Mouse (Mus musculus) yolk sac, embryonic 10.5 days (tissue): ENCODE measurements around the gene Fap.

Source experiments
- DNase-seq: peaks from one replicate; pipeline ENCODE4 v3.0.0-alpha.2; 2017; ENCODE audit warnings: low spot score

The Fap gene

DNA sequence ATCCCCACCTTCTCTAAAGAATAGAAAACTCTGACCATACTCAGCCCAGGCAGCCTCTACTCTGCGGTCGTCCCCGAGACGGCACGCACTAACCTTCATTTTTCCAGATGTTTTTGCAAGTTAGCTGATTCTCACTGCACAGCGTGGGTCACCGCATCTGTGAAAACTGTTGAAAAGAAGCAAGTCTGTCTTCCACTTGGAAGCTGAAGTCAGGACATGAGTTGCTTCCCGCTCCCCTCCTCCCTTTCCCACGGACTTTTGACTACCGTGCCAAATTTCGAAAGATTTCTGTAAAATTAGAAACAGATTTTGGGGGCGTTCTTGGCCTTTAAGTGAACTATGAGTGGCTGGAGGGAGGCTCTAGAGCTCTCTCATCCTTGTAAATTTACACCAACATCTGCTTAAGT, at the start of gene Fap:
Fap (minus strand) TSS at position 323 of the 407 bp plus-strand sequence.
- DNase-seq = no peak

DNA sequence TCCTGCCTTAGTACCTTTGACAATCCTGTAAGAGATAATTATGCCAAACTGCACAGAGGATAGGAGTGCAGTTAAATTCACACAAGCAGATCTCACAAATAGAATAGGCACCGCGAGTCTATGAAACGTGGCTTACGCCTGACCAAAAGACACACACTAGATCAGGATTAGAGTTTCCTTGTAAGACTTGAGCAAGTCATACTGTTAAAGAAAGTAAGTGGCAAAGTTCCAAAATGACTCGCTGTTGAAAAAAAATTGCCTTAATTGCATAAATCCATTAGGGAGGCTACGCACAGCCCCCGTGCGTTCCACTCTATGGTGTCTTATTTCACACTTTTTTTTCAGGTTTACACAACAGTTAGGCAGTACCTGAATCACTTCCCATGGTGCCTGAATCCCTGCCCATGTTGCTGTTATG, 49.2 kb upstream of the Fap start:
- no peak for DNase-seq

DNA sequence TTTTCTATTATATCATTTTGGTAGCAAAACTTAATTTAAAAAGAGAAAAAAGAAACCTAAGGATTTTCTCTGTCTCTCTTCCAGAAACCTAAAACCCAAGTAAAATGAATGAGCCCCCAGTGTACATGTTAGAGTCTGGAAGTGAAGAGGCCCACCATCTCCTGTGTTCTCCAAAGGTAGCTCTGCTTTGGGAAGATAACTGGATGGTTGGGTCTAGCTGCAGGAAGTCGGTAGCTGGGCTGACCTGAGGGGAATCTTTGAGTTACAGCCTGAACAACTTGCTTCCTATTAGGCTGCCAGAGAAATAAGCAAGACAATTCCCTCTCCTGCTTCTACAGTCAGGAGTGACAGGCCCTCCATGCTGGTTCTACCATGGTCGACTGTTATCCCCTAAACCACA, 45.8 kb upstream of the Fap start:
- no peak for DNase-seq

DNA sequence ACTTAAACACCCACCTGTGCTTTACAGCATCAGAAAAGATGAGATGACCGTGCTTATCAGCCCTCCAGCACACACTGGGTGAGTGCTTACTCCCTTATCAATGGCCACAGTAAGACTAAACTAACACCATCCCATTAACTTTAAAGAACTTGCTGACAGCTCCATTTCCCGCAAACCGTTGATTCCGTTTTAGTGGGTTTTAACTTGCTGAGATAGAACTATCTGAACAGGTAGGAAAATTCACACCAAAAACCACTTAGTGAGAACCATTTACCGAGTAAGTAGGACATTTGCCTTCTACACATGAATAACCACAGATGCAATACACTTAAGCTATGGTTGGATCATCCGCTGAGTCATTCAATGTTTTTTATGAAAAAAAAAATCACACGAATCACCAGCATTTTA, 45.1 kb upstream of the Fap start:
- peak; percentile 13 for DNase-seq

DNA sequence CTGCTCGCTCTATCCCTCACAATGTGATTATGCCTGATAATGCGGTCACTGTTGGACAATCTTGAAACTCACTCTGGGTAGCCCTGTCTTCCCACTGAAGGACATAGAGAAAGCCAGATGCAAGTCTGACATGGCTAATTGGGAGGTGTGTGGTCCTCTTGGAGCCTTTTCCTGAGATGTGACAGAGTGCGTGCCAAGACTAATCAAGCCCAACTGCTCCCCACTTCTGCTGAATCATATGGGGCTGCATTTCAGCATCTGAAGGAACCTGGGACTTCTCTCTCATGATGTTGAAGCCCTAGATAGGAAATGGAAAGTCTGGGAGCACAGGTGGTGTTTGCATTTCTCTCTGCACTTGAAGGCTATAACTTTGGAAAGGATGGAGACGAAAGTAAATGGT, 39.3 kb upstream of the Fap start:
- no peak for DNase-seq

DNA sequence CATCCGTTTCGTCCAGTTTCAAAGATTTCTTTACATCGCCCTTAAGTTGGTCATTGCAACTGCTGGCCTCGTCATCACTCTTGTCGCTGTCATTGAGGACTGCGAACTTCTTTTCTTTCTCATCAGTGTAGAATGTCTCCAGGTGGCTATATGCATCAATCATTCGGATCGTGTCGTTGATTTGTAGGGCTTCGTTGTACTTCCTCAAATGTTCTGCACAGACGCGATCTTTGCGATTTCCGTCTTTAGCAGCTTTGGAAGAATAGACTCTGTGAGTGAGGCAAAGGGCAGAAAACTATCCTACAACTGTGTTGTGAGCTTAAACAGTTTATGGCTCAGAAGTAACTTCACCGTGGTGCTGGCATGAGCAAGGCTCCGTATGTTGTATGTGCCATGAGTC, 32.3 kb upstream of the Fap start:
- DNase-seq = no peak

DNA sequence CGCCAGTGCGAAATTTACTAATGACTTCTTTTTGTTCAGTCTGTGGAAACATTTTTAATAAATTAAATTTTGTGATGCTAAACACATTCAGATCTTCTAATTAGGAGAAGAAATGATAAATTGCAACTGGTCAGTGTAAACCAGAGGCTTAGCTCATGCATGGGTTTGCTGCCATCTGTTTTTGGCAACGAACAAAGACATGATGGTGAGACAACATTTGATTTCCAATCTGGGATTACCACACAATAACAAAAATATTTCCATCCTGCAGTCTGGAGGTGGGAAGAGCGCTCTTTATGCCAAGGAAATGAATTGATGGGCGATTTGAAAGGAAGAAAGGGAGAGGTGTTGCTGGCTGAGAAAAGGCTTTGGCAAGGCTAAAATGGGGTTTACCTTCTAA, 29.7 kb upstream of the Fap start:
- DNase-seq = no peak

DNA sequence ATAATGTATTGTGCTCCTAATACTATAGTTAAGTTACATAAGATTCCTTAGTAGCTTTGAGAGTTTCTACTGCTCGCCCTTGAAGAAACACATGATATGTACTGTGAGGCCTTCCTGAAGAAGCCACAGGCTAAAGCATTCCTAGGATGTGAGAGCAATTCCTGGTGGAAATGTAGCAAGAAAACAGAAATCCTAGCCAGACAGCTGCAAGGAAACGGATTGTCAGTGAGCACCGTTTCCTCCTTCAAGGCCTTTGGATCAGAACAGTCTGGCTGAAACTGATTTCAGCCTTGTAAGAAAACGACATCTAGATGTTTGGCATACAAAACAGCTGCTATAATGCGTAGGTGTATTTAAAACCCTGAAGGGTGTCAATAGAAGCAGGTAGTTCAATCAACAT, 22.7 kb upstream of the Fap start:
- DNase-seq = no peak

DNA sequence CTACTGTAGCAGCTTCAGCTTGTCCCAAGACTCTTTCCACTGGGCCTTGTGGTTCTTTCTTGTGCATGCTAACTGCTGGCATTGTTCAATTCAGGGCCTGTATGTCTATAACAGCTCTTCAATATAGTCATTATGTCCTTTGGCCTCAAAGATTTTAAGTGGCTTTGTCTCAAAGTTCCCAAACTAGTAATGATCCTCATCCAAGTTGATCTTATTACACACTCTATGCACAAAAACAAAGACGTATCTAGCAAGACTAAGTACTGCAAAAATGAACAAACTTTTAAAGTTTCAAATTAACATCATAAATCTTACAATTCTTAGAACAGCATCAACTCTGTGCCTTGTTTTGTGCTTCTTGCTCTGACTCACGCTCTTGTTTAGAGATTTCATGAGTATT, 20.6 kb upstream of the Fap start:
- DNase-seq = no peak

DNA sequence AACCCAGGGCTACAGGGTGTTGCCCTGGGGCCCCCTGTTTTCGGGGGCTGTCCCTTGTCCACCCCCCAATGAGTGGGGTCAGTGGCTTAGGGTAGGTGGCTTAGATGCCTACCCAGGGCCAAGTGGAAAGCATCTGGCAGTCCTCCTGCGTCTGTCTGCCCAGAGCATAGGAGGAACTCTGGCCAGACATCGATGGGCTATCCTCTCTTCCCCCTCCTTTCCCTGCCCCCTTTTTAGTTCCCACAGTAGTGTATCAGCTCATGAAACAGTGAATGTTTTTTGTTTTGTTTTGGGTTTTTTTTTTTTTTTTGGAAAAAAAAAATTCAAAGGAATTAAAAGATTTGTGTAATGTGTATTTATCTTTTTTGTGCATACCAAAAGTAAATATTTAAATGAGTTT, 17.7 kb upstream of the Fap start:
- DNase-seq = no peak

DNA sequence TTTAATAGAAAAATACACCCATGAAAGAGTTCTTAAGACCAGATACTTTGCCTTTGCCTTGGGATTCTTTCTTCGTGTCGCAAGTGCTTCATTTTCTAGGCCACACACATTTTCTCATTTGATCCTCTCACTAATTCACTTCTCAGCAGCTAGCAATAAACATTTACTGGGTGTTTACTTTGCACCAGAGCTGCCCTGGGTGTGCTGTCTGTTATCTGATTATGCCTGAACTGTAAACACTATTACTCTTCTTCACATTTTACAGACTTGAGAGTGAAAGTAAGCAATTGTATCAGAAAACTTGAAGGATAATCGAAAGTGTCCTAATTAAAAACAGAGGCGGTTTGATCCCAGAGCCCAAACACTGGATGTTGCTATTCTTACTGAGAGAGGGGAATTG, 15.5 kb upstream of the Fap start:
- no peak for DNase-seq

DNA sequence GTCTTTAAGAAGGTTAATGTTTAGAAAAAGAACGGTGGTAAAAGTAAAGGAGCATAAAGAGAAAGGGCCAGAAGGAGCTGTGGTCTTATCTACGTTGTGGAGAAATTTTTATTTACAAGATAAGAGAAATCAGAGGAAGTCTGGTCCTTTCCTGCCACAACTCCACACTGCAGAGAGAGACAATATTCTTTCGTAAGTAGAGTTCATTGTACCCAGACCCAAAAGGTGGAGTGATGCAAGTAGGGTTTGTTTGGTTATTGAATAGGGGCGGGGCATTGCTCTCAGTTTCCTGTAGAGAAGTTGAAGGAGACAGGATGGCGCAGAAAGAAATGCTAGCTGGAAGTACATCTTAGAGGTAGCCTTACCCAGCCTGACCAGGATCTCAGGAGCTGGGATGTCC, 11.9 kb upstream of the Fap start:
- no peak for DNase-seq

DNA sequence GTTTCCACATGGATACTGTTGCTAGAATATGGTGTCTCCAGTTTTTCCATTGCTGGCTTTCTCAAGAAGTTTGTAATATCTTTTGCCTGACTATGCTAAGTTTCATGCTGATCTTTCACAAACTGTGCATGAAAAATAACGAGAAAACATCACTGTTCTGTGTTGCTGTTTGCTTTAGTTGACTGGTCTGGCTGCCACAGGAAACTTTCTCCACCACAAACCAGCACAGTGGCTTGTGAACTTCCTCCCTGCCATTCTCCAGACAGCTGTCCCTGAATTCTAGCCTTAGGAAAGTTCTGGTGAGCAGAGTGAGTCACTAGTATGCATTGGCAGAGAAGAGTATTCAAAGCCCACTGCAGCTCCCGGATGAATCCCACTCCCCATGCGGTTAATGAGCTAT, 1.1 kb upstream of the Fap start:
- DNase-seq = no peak

DNA sequence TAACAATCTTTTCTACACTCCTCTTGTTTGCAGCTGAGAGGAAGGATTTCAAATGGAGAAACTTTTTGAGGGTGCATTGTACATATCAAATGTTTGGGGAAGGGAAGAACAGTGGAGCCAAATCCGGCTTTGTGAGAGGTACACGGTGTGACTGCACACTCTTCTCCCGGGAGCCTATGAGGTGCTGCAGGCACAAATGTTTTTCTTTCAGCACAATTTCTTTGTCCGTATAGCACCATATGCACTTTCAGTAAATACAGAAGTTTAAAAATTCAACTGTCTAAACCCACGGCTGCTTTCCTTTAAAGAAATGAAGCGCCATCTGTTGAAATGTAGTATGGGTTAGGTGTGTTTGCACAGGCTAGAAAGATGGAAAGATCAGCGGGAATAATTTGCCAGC, 375 bp upstream of the Fap start:
- no peak for DNase-seq

DNA sequence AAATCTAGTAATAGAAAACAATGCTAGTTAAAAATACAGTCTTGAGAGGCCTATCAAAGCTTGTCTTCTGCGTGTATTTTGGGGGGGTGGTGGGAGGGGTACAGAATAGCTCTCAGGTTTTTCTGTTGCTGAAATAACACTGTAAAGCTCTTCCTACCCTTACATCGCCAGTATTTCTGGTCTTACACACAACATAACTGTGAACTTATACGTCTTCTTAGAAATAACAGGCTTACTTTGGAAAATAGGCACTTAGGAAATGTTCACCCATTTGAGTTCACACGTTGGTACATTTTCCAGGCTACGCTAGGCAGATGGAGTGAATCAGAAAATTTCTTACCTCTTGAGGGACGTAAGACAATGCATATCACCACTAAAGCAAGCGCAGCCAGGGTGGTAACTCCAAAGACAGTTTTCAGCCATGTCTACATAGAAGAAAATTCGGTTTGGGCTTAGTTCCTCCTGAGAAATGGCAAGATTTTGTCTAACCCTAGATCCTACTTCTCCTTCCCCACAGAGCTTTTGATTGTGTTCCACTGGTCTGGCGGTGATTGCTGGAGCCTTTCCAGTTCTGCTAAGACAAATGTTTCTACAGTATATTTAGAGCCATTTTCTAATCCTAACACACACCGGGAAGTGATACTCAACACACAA, 649 bp downstream of the Fap start:
- no peak for DNase-seq

DNA sequence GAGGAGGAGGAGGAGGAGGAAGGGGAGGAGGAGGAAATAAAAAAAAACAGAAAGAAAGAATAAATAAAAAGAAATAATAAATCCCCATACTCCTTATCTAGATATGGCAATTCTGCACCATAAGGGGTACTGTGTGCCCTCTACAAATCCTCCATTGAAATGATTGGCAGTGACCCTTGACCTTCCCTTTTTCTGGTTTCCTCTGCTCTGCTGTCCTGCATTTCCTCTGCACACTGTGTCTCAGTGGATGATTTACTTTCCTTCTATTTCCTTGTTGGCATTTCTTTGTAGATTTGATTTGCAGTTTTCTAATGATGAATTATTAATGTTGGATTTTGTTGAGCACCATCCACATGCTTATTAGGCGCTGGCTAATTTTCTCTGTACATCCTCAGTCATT, 9.2 kb downstream of the Fap start:
- no peak for DNase-seq

DNA sequence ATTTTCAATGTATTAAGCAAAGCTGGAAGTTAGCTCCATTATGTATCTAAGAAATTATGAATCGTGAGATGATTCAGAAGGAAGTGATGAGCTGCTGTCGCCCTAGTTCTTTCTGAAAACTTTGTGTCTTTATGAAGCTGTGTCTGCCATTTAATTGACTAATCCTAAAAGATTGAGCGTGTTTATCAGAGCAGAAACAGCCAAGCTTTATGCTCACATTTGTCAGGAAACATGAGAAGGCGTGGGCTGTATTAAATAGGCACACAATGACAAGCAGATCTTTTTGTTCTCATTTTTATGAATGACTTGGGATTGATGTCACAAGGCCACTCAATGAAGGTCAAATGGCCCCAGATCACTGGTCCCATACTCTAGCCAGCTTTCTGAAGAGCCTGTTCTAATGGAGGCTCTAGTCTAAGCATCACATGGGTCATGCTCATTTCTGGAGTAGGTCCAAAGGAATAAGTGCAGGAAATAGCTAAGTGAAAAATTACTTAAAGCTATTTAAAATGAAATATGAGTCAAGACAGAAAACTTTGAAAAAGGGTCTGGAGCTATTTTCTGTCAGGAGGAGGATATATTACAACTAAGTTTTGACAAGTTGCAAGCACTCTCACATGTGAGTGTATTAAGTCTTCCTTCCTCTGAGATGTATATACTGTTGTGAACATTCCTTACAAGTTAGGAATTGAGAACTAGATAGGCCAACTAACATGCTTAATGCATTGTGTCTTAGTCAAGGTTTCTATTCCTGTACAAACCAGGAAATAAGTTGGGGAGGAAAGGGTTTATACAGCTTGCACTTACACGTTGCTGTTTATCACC, 11.0 kb downstream of the Fap start:
- DNase-seq = no peak

DNA sequence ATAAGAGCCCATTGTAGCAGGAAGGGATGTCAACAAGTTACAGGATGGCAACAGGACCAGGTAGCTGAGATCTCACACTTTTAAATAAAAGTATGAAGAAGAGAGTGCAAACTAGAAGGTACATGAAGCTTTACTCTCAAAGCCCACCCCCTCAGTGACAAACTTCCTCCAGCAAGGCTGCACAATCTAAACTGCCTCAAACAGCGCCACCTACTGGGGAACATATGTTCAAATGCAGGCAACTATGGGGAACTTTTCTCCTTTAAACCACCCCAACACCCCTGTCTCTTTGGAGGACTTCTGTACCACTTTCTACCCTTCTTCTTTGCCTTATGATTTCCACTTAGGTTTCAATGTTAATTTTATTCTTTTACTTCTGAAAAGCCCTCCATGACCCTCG, 16.5 kb downstream of the Fap start:
- DNase-seq = no peak

DNA sequence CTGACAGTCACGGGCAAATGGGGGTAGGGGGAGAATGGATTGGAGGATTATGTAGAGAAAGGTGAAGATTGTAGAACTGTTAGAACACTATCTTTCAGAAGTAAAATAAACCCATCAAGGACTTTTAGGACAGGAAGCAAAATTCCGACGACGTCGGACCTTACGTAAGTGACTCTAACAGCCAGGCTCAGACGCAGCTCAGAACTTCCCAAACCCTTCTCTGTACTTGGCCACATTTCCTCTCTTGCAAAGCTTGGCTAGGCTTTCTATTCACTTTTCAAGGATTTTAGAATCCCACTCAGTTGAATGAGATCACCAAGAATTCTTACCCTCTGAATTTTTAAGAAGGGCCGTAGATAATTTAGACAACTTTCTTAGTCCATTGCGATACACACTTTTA, 17.5 kb downstream of the Fap start:
- DNase-seq = no peak

DNA sequence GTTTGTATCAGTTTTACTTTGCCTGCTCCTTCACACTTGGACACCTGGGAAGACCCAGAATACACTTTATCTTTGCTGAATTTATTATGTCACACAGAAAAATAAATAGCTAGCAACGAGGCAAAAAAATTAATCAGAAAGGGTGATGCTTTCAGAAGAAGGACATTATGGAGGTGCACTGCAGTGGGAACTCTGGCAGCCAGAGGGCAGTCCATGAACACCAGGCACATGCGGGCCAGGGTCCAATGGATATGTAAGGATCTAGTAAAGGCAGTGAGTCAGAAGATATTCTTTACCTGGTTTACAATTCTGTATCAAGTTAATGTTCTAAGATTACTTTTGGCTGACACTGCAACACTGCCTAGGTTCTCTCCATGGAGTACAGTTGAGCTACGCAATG, 24.2 kb downstream of the Fap start:
- no peak for DNase-seq

DNA sequence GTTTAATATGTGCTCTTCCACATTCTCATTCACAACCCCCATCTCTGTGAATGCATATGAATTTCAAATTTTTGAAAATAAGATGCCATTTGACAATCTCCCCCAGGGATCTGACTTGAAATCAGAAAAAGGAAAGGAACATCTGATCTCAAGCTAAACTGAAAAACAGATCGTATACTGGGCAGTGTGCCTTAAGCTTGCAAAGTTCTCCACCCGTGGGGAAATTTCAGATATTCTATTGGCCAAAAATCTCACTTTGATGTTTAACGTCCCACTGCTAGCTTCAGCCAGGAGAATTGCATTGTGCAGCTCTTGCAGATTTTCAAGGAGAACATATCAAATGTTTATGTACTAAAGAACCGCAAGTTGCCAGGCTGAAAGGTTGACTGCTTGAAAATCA, 24.7 kb downstream of the Fap start:
- DNase-seq = no peak

DNA sequence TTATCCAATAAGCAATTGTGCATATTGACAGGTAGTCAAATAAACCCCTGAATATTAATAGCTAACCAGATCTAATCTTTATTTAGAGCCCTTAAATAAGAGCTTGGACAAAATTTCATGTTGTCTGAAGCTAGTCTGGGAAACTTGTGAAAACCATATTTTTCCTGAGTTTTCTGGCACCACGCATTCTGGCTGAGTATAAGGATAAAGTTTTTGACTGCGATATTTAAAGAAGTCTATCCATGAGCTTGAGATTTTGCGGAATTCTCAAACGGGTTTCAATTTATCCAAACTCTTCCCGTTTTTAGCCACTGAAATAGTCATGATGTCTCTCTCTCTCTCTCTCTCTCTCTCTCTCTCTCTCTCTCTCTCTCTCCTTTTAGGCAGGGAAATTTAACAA, 25.8 kb downstream of the Fap start:
- no peak for DNase-seq

DNA sequence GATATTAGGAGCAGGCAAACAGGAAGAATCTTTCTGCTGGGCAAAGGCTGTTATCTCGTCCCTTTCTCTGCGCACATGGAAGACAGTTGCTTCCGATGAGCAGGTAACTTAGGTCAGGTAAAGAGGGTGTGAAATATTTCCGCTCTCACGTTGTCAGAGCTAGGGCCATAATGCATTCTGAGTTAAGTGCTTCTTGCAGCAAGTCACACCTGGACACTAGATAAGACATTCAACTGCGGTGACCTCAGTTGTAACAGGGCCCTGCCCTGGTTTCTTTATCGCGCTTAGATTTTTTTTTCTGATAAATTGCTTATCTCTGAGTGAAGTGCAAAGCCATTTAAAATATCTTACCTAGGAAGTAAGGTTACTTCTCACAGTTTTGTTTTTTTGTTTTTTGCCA, 38.4 kb downstream of the Fap start:
- DNase-seq = no peak

DNA sequence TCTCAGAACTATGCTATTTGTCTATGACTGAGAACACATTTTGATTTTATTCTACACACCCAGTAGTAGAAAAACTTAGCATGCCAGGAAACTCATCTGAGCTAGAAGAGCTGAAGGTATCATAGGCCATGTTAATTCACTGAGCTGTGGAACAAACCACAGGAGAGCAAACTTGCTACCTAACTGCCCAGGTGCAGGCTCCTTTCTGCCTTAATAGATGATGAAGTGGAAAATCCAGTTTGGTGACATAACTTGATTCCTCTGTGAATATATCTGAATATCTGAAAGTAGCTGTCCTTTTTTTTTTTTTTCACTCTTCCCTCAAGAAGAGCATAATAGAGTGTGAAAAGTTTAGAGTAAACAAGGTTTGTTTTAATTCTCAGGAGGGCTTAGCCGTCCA, 42.8 kb downstream of the Fap start:
- DNase-seq = no peak
